Mouse (Mus musculus) liver, embryonic 14.5 days (tissue): Measurements from ENCODE around the gene Vcpkmt. TPM values are rescaled to one million over a fixed set of nuclear protein-coding genes. Genes with fewer than 3 reads are reported as not detected.

Source experiments
- ATAC-seq: fragments of 200-750 bp; cut with Nextera tagmentation; 2 replicates; pipeline ENCODE4 v1.8.0; 2017; ENCODE audit warnings: moderate number of reproducible peaks, mild to moderate bottlenecking, moderate library complexity; ENCODE audit not compliant: insufficient read depth
- DNase-seq, 3 experiments: peaks; one replicate each; pipeline ENCODE4 v3.0.0-alpha.2; 2012 to 2013; ENCODE audit warnings: low read depth in 3 of 3, low spot score in 3 of 3
- H3K27ac ChIP-seq: fragments of 300-500 bp; sonication (generic); 2 replicates; pipeline ENCODE4 v1.5.1; 2014; ENCODE audit warnings: moderate library complexity, mild to moderate bottlenecking, control low read depth, inconsistent platforms
- H3K27me3 ChIP-seq: fragments of 300-500 bp; sonication (generic); 2 replicates; pipeline ENCODE4 v1.6.1; 2014; ENCODE audit warnings: mild to moderate bottlenecking, low read length, moderate library complexity; ENCODE audit not compliant: control insufficient read depth, insufficient read depth
- H3K36me3 ChIP-seq: fragments of 300-500 bp; sonication (generic); replicated peaks from 2 replicates; pipeline ENCODE4 v1.6.1; 2014; ENCODE audit warnings: low read depth; ENCODE audit not compliant: control insufficient read depth, insufficient read depth
- H3K4me1 ChIP-seq, 2 experiments: fragments of 200-500 bp in 1 of 2; fragments of 300-500 bp in 1 of 2; sonication (generic) in 1 of 2; replicated peaks; 2 replicates each; pipeline ENCODE4 v1.6.1; 2012 to 2014; ENCODE audit warnings: antibody characterized with exemption in 1 of 2, inconsistent platforms in 1 of 2, low read length in 1 of 2; ENCODE audit not compliant: control insufficient read depth in 2 of 2, insufficient read depth in 2 of 2
- H3K4me2 ChIP-seq: fragments of 300-500 bp; sonication (generic); 2 replicates; pipeline ENCODE4 v1.6.1; 2014; ENCODE audit warnings: low read depth, mild to moderate bottlenecking, control low read depth, moderate library complexity
- H3K4me3 ChIP-seq, 2 experiments: fragments of 200-500 bp in 1 of 2; fragments of 300-500 bp in 1 of 2; sonication (generic) in 1 of 2; 2 replicates each; pipeline ENCODE4 v1.5.1; 2012 to 2014; ENCODE audit warnings: low read depth in 2 of 2, low read length in 2 of 2, mild to moderate bottlenecking in 2 of 2, control low read depth in 1 of 2, inconsistent platforms in 1 of 2, moderate library complexity in 1 of 2; ENCODE audit not compliant: insufficient read depth in 1 of 2
- H3K9ac ChIP-seq: fragments of 300-500 bp; sonication (generic); replicated peaks from 2 replicates; pipeline ENCODE4 v1.6.1; 2014; ENCODE audit warnings: mild to moderate bottlenecking, control low read depth, moderate library complexity
- H3K9me3 ChIP-seq: fragments of 300-500 bp; sonication (generic); 2 replicates; pipeline ENCODE4 v1.6.1; 2016; ENCODE audit warnings: low read length, mixed read lengths; ENCODE audit not compliant: control insufficient read depth
- CTCF ChIP-seq: IDR thresholded peaks from 2 replicates; pipeline ENCODE4 v1.5.1; 2016; ENCODE audit warnings: antibody characterized with exemption, low read depth, control low read depth
- EP300 ChIP-seq: IDR thresholded peaks from 2 replicates; pipeline ENCODE4 v1.6.1; 2016; ENCODE audit warnings: antibody characterized with exemption, low read depth
- WGBS: fragments of 180-500 bp; shearing (Covaris S2); extraction: QIAGEN DNeasy Blood & Tissue Kit; methylation state at CpG from one replicate; pipeline ENCODE4 v1.1.7; 2014; ENCODE audit not compliant: insufficient replicate concordance; 5-methylcytosine and 5-hydroxymethylcytosine counted together
- microRNA-seq: library from miRNA; unstranded; fragments of <30 nt; microRNA quantifications from one replicate; pipeline ENCODE4, GENCODE M21; 2016
- polyA plus RNA-seq, 2 experiments: library from polyadenylated mRNA; depleted of rRNA in 1 of 2; stranded (reverse) in 1 of 2; unstranded in 1 of 2; fragments of >200 nt; fragmentation: Nextera tagmentation in 1 of 2; extraction: Ambion mirVana in 1 of 2; gene quantifications; 2 replicates each; pipeline versions ENCODE4 v1.2.1 to v1.2.3; 2012 to 2014

The Vcpkmt gene
- polyA plus RNA-seq, 2 experiments = 7.4 to 13.8 TPM

GRCm38 (mm10) chr12:69533237-69533636 is 49.6 kb downstream of the Vcpkmt start:
- no peaks in the 10 kb centered on the region for H3K27me3 ChIP-seq
- DNase-seq (no peak), ATAC-seq (no peak)
- peaks cover 3 to 17% of the 10 kb centered on the region in 2 experiments; a peak in 3 of 4 replicates for H3K4me1 ChIP-seq
- no peak overlapping the region for H3K4me2 ChIP-seq
- H3K27ac ChIP-seq = no peak overlapping the region
- WGBS = 55% methylated on average over 5 of the region's 5 CpGs
- H3K4me3 ChIP-seq = no peak overlapping the region
- no peaks in the 10 kb centered on the region for H3K9me3 ChIP-seq
- no peaks in the 10 kb centered on the region for H3K36me3 ChIP-seq
- no peak for TF ChIP-seq CTCF
- no peak for TF ChIP-seq EP300
- H3K9ac ChIP-seq = no peak overlapping the region

GRCm38 (mm10) chr12:69532530-69532929 is 50.3 kb downstream of the Vcpkmt start:
- Histone ChIP-seq H3K4me2 (no peak overlapping the region), H3K9ac (no peak overlapping the region), H3K9me3 (no peaks in the 10 kb centered on the region), H3K36me3 (no peaks in the 10 kb centered on the region), H3K4me3 (no peak overlapping the region), H3K27ac (no peak overlapping the region), H3K27me3 (no peaks in the 10 kb centered on the region), H3K4me1 (peaks cover 0 to 10% of the 10 kb centered on the region in 2 experiments; a peak in 3 of 4 replicates)
- DNase-seq (no peak), ATAC-seq (no peak)
- TF ChIP-seq CTCF = no peak
- TF ChIP-seq EP300 = no peak
- 46% methylated on average over 3 of the region's 3 CpGs for WGBS

GRCm38 (mm10) chr12:69532091-69532490 is 50.7 kb downstream of the Vcpkmt start:
- peaks cover 0 to 7% of the 10 kb centered on the region in 2 experiments; a peak in 2 of 4 replicates for H3K4me1 ChIP-seq
- ATAC-seq = no peak
- H3K4me2 ChIP-seq = no peak overlapping the region
- no peak for DNase-seq
- H3K9me3 ChIP-seq = no peaks in the 10 kb centered on the region
- no peak overlapping the region for H3K27ac ChIP-seq
- WGBS = 80% methylated on average over 4 of the region's 4 CpGs
- no peaks in the 10 kb centered on the region for H3K27me3 ChIP-seq
- TF ChIP-seq CTCF (no peak), EP300 (no peak)
- H3K9ac ChIP-seq = no peak overlapping the region
- H3K36me3 ChIP-seq = no peaks in the 10 kb centered on the region
- no peak overlapping the region for H3K4me3 ChIP-seq

GRCm38 (mm10) chr12:69529694-69530403 is 53.0 kb downstream of the Vcpkmt start:
- TF ChIP-seq CTCF (no peak), EP300 (no peak)
- DNase-seq = no peak

GRCm38 (mm10) chr12:69528275-69529032 is 54.4 kb downstream of the Vcpkmt start:
- Histone ChIP-seq H3K9me3 (no peaks in the 10 kb centered on the region), H3K36me3 (no peaks in the 10 kb centered on the region), H3K4me2 (no peak overlapping the region), H3K4me1 (peaks cover 0 to 5% of the 10 kb centered on the region in 2 experiments; a peak in 2 of 4 replicates), H3K27me3 (no peaks in the 10 kb centered on the region), H3K4me3 (no peak overlapping the region), H3K9ac (no peak overlapping the region), H3K27ac (no peak overlapping the region)
- 77% methylated on average over 8 of the region's 8 CpGs for WGBS
- TF ChIP-seq CTCF = no peak
- TF ChIP-seq EP300 = no peak
- ATAC-seq = no peak
- no peak for DNase-seq

More at GRCm38 (mm10) chr12:69529694-69530403, 53.0 kb downstream of the Vcpkmt start:
- Histone ChIP-seq H3K36me3 (no peaks in the 10 kb centered on the region), H3K27ac (no peak overlapping the region), H3K9ac (no peak overlapping the region), H3K4me2 (no peak overlapping the region), H3K4me3 (no peak overlapping the region), H3K4me1 (peaks cover 0 to under 1% of the 10 kb centered on the region in 2 experiments; a peak in 2 of 4 replicates), H3K27me3 (no peaks in the 10 kb centered on the region), H3K9me3 (no peaks in the 10 kb centered on the region)
- WGBS = 51% methylated on average over 13 of the region's 13 CpGs
- ATAC-seq = no peak

Small RNA genes within 50 kb of the gene (microRNA-seq; reads per million reads assigned to microRNA genes)
- gene Gm23018 = not detected

Other genes with a start within 250 kb of the Vcpkmt start
- 5.2 and 11.1 TPM in 2 replicates for gene Nemf, start 225.9 kb downstream of the Vcpkmt start, polyA plus RNA-seq (2012; rRNA removed)
- 33.7 and 35.4 TPM in 2 replicates for gene Nemf, start 225.9 kb downstream of the Vcpkmt start, polyA plus RNA-seq (2014; fragmentation: Nextera tagmentation; extraction: Ambion mirVana)
- 41.3 and 45.8 TPM in 2 replicates for gene Arf6, start 210.9 kb downstream of the Vcpkmt start, polyA plus RNA-seq (2012; rRNA removed)
- 35.7 and 39.6 TPM in 2 replicates for gene Arf6, start 210.9 kb downstream of the Vcpkmt start, polyA plus RNA-seq (2014; fragmentation: Nextera tagmentation; extraction: Ambion mirVana)
- gene Gm9887, start 210.6 kb downstream of the Vcpkmt start, polyA plus RNA-seq (2012; rRNA removed) = 0.20 and 0.23 TPM in 2 replicates
- 0.40 and 1.0 TPM in 2 replicates for gene Gm9887, start 210.6 kb downstream of the Vcpkmt start, polyA plus RNA-seq (2014; fragmentation: Nextera tagmentation; extraction: Ambion mirVana)
- 6.9 and 7.6 TPM in 2 replicates for gene Sos2, start 98.8 kb upstream of the Vcpkmt start, polyA plus RNA-seq (2012; rRNA removed)
- 3.6 and 3.7 TPM in 2 replicates for gene Sos2, start 98.8 kb upstream of the Vcpkmt start, polyA plus RNA-seq (2014; fragmentation: Nextera tagmentation; extraction: Ambion mirVana)
- gene L2hgdh, start 141.8 kb upstream of the Vcpkmt start, polyA plus RNA-seq (2012; rRNA removed) = 5.4 and 7.5 TPM in 2 replicates
- gene L2hgdh, start 141.8 kb upstream of the Vcpkmt start, polyA plus RNA-seq (2014; fragmentation: Nextera tagmentation; extraction: Ambion mirVana) = 9.3 and 11.6 TPM in 2 replicates
- 8.1 and 12.0 TPM in 2 replicates for gene Atp5s, start 141.9 kb upstream of the Vcpkmt start, polyA plus RNA-seq (2012; rRNA removed)
- 20.7 and 22.0 TPM in 2 replicates for gene Atp5s, start 141.9 kb upstream of the Vcpkmt start, polyA plus RNA-seq (2014; fragmentation: Nextera tagmentation; extraction: Ambion mirVana)
- 0.48 and 0.80 TPM in 2 replicates for gene Cdkl1, start 208.2 kb upstream of the Vcpkmt start, polyA plus RNA-seq (2012; rRNA removed)
- gene Cdkl1, start 208.2 kb upstream of the Vcpkmt start, polyA plus RNA-seq (2014; fragmentation: Nextera tagmentation; extraction: Ambion mirVana) = 1.4 and 1.7 TPM in 2 replicates